Mouse (Mus musculus): Measurements from ENCODE around the gene Herc1.
A peak's percentile ranks its signal among the peaks of the same experiment; 100 is the strongest.

Gene Herc1

DNA sequence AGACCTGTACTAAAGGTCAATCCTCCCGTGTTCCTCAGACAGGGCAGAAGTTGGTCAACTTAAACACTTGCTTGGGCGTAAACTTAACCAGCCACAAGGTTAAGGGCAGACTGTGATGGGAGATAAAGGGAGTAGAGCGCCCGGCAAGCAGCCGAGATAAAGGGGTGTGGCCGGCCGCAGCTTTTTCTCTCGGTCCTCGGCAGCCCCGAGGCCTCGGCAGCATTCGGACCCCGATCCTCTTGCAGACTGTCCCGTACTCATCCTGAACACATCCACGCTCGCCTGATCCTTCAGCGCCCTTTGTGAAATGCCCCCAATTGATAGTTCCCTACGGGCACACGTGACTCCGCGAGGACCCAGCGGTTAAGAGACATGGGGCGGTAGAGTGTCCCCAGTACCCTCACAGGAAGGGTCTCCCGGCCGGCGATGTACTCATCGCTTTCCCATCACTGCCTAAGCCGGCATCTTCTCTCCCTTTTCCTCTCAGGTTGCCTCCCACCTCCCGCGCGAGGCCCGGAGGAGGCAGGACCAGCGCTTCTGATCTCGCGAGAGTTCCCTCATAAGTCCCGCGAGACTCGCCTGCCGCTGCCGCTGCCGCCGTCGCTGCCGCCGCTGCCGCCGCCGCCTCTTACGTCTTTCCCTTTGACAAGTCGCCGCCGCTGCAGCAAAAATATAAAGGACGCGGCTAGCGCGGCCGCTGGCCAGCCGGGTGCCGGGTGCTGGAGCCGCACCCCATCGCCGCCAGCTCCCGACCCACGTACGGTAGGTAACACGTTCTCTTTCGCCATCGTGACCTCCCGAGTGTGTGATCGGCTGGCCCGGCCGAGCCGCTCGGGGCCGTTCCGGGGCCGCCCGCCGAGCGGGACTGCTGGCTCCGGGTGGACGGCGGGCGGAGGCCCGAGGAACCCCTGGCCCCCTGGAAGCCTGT lies at the start of gene Herc1:
TSS of gene Herc1 (plus strand) at position 591 of the 928 bp plus-strand sequence.
- DNase-seq (ENCODE audit: low read depth, low spot score): peak; percentile 89

DNA sequence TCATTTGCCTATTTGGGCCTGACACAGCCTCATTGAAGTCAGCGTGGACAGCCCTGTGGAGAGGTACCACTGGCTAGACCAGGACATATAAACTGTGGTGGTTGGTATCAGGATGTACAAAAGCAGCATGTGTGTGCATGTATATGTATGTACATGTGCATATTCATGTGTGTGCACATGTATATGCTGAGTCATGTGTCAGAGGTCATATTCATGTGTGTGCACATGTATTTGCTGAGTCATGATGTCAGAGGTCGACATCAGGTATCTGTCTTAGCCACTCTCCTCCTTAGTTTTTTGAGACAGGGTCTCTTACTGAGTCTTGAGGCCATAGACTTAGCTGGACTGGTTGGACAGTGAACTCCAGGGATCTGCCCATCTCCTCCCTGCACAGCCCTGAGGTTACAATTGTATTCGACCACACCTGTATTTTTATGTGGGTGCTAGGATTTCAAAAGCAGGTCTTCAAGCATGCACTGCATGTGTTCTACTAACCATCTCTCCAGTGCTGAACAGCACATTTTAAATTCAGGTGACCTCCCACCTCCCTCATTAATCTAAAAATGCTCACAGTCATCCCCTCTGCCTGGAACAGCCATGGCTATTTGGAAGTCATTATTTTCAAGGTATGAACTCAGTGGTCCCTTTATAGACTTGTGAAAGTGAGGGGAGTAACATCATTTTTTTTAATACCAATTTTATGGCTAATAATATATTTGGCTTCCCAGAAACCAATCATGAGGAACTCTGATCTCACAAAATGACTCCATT lies 45.7 kb upstream of the Herc1 start:
- no peak for DNase-seq (ENCODE audit: low read depth, low spot score)

DNA sequence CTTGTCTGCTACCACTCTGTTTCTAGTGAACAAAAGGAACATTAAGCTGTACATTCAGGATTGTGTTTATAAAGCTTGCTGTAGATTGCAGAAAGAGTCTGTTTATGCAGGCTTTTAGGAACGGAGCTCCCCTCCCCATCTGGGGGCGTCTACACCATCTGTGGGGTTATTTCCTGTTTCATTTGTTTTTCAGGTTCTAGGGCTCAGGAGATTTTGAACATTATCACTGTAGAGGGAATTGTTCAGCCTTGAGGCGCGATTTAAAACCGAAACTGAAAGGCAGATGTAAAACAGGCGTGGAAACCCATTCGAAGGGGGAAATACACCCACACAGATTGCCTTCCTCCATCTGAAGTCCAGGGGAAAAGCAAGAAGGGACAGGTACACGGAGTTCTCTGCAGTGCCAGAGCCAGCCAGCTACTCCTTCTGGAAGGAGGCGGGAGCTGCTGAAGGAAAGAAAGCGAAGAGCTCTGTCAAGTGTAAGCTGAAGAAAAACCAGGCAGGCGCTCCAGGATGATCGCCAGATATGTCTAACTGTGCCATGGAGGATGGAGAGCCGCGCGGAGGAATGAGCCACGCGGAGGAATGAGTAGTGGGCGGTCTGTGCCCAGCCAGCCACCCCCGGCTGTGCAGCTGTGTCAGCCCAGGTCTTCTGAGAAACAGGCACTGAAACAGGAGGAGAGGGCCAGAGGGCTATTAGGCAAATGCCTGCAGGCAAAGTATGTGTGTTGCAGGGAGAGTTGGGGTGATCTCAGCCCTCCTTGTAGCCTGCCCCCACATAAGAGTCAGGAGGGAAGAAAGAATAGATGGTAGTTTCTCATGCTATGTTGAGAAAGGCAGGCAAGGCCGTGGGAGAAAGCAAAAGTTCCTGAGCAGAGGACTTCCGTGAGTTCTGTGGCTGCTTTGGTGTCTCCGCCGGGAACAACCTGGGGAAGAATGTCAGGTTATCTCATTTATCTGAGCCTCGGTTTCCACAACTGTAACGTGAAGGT lies 44.8 kb upstream of the Herc1 start:
- no peak for DNase-seq (ENCODE audit: low read depth, low spot score)

DNA sequence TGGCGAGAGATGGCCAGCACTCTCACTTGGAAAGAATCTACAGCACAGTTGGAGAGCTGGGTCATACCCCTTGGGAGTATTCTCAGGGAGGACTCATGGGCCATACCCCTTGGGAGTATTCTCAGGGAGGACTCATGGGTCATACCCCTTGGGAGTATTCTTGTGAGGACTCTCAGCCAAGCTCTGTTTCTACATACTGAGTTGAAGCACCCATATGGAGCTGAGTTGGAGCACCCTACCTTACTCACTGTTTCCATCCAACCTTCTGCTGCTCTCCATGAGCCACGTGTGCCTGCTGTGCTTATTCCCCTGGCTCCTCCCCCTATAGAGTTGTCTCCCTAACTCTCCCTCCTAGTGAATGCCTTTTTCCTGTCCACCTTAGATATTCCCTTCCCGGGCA lies 43.8 kb upstream of the Herc1 start:
- DNase-seq (ENCODE audit: low read depth, low spot score): no peak

DNA sequence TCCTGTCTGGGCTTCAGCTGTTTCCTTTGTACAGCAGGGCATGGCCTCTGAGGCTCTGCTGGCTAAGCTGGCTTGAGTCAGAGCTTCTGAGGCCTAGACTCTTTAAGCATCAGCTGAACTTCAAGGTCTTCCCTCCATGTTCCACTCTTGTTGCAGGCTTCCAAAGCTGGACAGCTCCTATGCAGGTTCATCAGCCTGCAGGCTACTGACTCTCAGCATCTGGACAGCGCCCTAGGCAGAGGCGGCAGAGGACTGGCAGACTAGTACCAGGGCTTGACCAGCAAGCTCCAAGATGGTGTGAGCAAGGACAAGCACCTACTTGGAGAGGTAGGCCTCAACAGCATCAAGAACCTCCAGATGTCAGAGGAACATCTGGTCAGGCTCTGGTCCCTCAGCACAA lies 42.9 kb upstream of the Herc1 start:
- no peak for DNase-seq (ENCODE audit: low read depth, low spot score)

DNA sequence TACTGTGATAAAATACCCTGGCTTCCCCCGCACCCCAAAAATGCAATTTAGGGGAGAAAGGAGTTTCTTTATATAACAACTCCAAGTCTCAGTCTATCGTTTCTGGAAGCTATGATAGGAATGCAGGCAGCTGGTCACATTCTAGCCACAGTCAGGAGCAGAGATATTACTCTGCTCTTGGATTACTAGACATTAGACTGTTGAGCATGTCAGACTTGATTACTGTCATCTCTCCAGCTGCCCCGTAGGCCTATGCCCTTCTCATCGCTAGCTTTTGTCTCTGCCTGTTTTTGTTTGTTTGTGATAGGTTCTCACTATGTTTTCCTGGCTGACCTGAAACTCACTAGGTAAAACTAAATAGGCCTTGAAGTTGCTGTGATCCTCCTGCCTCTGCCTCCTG lies 41.5 kb upstream of the Herc1 start:
- no peak for DNase-seq (ENCODE audit: low read depth, low spot score)

DNA sequence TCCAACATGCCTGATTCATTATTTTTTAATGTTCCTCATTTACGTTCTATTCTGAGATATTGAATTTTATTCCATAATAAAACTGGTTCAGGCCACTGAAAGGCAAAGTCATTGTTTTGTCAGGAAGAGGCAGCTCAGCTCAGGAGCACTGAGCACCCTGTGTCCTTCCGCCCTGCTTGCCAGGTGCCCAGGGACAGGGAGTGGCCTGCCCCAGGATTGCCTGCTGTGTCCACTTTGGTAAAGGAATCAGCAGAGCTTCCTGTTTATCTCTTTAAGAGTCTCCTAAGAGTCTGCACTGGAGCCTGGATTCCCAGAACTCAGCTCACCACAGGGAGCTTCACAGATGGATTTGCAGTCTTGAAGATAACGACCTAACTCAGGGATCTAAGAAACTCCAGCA lies 38.8 kb upstream of the Herc1 start:
- DNase-seq (ENCODE audit: low read depth, low spot score): no peak

DNA sequence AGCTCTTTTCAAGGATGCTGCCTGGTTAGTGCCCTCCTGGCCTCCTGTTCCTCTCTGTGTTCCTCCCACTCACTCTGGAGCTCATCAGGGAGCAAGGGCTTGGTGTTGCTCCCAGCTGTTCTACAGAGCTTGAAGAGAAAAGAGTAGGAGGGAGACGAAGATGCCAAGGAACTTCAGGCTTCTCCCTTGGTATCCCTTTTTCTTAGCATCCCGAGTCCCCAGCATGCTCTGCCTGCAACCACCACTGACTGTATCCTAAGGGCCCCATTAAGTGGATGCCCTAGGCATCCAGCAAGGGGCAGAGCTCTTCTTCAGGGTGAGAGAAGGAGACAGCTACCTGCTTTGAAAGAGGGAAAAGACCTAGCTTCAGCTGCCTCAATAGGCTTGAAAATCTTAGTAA lies 33.6 kb upstream of the Herc1 start:
- DNase-seq (ENCODE audit: low read depth, low spot score): no peak

DNA sequence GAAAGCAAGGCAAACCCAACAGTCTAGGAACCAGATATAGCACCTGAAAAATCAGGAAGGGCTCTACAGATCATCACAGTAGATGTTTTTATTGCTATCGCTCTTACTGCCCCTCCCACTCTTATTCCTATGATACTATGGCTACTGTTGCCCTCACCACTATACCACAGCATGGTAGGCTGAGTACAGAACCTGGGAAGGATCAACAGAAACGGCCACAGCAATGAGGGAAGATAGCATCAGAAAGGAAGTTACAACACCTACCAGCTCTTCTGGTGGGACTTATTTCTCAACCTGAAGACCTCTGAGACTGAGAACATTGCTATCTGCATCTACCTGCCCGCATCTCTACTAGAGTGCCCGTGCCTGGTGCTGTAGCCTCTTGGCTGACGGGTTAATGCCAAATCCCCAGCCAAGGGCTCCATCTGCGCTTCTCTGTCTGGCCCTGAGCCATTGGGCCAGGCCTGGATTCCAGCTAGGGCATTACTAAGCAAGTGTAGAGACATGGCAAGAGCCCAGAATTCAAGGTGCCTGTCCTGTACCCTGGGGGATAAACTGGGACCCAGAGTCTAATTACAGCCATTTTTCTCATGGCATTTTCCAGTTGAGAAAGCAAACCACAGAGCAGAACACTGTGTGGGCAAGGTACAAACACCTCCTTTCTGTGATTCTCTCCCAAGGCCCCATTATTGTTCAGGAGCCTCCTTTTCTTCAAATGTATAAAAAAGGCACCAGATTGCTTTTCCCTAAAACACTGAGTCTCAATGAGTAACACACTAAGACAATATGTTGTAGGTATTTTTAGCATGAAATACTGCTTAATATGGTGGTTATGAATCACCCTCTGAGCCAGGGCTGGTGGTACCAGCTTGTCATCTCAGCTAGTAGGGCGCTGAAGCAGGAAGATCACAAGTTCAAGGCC lies 28.0 kb upstream of the Herc1 start:
- no peak for DNase-seq (ENCODE audit: low read depth, low spot score)

DNA sequence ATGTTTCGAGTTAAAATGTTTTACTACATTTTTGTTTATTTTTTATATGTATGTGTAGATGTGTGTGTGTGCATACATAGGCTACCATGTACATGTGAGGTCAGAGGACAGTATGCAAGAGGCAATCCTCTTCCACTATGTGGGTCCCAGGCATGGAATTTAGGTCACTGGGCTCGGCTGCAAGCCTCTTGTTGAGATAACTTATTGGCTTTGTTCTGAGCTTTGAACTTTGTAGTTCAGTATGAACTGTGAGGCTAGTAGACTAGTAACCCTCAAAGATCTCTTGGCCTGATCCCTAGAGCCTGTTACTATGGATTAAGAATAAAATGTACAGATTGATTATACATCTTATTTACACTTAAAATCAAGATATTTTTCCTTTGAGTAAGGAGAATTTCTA lies 23.4 kb upstream of the Herc1 start:
- no peak for DNase-seq (ENCODE audit: low read depth, low spot score)

DNA sequence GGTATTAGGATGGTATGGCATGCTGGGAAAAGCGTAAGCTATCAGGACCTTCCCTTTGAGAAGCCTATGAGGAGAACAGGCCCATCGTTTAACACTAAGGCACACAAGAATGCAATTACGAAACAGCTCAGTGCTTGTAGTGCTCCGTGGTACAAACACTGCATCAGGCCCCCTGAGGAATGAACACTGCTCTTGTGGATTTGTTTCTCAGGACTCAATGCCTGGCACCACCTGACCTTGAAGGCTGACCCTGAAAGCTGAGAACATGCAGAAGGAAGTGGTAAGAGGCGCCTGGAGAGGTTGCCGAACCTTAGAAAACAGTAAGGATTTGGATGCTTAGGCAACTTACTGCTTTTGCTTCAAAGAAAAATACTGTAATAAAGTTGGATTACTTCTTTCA lies 20.8 kb upstream of the Herc1 start:
- DNase-seq (ENCODE audit: low read depth, low spot score): no peak

DNA sequence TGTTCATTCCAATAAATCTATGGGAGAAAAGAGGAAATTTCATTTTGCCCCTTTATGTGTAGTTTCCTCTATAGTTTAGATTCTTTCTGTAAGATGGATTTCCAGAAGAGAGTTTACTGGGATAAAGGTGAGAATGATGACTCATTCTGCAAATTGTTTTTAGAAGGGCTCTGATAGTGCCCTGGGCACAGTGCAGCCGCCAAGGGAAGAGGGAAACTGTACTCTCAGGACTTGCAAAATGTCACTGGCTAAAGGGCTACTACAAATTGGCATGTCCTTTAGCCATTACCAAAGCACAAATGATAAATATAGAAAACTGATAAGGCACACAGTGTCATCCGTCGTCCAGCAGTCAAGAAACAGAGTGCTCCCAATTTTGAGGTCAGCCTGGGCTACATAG lies 19.8 kb upstream of the Herc1 start:
- DNase-seq (ENCODE audit: low read depth, low spot score): no peak

DNA sequence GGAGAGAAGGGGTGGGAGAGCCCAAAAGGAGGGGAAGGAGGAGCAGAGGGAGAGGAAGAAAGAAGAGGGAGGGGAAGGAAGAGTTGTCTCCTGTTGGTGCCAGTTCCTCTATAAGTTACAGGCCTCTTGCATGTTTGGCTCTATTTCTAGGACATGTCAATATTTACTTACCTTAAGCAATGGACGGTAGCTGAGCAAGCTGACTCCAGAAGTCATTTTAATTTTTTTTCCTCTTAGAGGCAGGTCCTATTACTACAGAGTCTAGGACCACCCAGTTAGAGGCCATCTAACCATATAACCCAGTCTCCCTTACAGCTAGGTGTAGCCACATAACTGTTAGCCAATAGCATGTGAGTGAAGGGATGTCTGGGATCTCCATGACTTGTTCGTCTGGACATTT lies 18.7 kb upstream of the Herc1 start:
- DNase-seq (ENCODE audit: low read depth, low spot score): no peak

DNA sequence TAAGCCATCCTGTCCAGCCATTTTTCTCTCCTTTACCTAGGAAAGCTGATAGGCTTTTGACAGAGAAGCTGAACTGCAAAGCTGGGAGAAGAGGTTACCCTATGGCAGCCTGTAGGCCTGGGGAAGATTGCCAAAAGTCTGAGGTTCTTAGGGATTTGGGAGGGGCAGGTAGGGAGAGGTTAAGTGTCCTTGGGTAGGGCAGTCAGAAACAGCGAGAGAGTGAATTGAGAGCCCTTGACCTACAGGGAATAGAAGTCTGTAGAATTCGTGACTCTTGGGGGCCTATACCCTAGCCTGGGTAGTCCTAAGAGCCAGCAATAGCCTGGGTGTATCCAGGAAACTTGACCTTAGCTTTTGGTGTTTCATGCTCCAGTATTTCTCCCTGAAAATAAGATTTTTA lies 17.9 kb upstream of the Herc1 start:
- no peak for DNase-seq (ENCODE audit: low read depth, low spot score)

DNA sequence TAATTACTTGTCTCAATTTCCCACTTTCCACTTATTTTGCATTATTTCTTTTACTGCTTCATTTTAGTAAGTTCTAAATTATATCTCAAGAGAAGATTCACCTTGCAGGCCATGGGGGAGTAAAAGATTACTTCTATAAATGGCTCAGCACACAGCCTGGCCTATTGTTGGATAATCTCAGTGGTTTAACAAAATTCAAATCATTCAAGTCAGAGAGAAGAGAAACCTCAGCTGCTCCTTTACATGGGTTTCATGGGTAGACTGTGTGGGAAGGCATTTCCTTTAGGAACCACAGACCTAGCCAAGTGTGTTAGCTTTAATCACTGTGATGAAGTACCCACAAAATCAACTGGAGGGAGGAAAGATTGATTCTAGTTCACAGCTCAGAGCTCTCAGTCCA lies 13.0 kb upstream of the Herc1 start:
- no peak for DNase-seq (ENCODE audit: low read depth, low spot score)

DNA sequence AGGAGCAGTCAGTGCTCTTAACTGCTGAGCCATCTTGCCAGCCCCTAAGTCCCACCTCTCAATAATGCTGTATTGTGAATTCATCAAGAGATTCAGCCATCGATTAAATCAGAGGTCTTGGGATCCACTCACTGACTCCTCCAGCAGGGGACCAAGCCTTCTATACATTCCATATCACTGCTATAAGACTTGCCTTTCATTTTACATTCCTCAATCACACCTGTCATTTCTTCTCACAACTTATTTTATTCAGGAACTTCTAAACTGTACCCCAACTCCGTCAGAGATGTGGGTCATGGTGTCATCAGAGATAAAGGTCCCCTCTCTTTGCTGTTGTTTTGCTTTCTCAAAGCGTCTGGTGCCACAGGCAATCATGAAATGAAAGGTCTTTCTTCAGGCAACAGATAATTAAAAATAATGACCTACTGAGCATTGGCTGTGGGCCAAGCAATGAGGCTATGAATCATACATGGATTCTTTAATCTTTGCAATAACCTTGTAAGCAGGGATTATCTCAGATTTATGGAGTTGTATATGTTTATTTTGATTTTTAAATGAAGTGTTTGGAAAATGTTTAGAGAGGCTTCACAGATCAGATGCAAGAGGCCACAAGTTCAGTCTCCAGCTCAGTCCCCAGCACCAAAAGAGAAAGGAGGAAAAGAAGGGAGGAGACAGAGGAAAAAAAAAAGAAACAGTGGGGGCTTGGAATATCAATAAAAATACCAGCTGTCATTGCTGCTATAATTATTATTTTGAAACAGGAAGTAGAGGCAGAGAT lies 12.1 kb upstream of the Herc1 start:
- no peak for DNase-seq (ENCODE audit: low read depth, low spot score)

DNA sequence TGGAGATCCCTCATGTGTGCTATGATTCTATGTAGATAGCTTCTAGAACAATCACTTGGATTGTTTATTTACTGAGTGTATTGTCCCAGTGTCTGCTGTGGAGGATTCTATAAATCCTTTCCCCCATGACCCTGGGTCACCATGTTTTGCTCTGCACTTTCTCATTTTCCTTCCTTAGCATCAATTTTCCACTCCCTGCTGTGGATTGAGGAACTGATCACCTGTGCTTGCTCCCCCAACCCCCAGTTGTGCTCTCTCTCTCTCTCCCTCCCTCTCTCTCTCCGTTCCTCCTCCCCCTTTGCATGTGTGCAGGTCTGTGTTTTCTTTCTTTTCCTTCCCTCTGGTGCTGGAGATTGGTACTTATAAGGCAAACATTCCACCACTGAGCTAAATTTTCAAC lies 10.5 kb upstream of the Herc1 start:
- no peak for DNase-seq (ENCODE audit: low read depth, low spot score)

DNA sequence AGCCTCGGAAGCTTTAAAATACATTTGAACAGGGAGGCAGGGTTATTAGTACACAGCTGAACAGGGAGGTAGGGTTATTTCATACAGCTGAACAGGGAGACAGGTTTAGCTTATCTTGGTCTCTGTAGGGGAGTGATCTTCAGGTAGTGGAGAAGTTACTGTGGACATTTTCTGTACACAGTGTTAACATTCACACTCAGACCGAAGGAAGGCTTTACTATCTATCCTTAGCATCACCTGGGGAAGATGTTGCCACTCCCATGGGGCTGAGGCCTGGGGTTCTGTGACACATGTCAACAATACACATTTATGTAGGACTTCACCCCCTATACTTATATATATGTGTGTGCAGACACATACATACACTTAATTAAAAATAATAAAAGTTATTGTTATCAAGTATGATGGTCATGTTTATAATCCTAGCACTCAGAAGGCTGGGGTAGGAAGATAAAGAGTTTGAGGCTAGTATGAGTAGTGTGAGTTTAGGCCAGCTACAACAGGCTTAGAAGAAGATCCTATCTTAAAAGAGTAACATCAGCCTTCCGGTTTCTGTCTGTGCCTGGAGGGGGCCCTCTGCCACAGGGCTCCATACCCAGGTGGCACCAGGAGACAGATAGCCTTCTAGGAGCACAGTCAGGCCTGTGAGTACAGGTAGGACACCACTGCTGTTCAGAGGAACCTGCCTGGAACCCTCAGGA lies 9.7 kb upstream of the Herc1 start:
- no peak for DNase-seq (ENCODE audit: low read depth, low spot score)

DNA sequence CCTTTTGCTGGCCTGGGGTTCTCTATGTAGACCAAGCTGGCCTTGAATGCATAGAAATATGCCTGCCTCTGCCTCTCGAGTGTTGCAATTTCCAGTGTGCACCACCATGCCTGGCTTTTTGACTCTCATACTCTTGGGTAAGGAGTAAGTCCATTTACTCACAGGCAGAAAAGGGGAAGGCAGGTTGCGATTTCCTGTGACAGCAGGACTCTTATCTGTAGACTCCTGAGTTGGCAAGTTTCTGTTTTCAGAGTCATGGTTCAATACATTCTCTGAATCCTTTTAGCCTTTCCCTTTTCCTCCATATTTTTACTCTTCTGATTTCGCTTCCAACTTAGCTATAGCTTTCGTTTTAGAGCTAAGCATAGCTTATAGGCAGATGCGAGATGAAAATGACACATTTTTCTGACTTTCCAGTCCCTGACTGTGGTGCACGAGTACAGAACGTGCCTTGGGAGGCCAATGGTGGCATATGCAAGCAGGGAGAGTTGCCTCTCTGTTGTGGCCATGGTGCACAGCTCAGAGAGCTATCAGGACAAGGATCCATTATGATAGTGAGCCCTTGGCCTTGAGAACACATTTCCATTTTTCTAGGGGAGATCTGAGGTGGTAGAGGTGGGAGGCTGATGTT lies 2.7 kb upstream of the Herc1 start:
- DNase-seq (ENCODE audit: low read depth, low spot score): no peak

All from brain, embryonic 18.5 days (tissue).